Mouse (Mus musculus): ENCODE data around the gene Alg14. TPM values are rescaled to one million over a fixed set of nuclear protein-coding genes. Genes with fewer than 3 reads are reported as not detected.

Gene Alg14
- total and polyA plus RNA-seq, 3 experiments: 6.0 to 10.2 (median 6.3) TPM

DNA sequence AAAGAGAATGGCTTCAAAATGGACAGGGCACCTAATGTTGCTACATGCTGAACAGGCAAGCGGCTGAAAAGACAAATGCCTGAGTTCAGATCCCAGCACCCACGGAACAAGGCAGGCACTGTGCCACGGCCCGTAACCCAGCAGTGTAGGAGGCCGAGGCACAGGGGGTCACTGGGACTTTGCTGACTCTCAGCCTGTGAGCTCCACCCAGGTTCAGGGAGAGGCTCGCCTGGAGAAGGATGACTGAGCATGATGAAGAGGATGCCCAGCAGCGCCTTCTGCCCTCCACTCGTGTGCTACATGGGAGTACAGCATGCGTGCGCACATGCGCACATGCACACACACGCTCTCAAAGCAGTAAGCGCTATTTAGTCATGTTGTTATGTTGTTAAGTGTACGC is 11.9 kb upstream of the Alg14 start:
- Histone ChIP-seq H3K36me3 (replicated peaks in 1 of 2; ENCODE audit: control insufficient read depth in 1 of 2, insufficient read depth in 1 of 2, low read length in 1 of 2) (no peaks in the 10 kb centered on the region), H3K27ac (ENCODE audit: insufficient read depth, low read depth) (no peak overlapping the region), H3K9ac (ENCODE audit: insufficient read depth, low read depth) (no peak overlapping the region), H3K4me1 (ENCODE audit: control insufficient read depth in 1 of 2, insufficient read depth in 2 of 2) (no peaks in the 10 kb centered on the region), H3K9me3 (replicated peaks; ENCODE audit: low read length) (no peaks in the 10 kb centered on the region), H3K79me2 (replicated peaks; ENCODE audit: control insufficient read depth, extremely low read depth, insufficient read depth, poor library complexity, severe bottlenecking) (no peaks in the 10 kb centered on the region), H3K4me2 (ENCODE audit: insufficient read depth, low read depth, poor library complexity, severe bottlenecking) (no peak overlapping the region), H3K4me3 (replicated peaks in 1 of 3; ENCODE audit: low read depth in 2 of 3, low read length in 2 of 3, poor library complexity in 1 of 3) (no peak overlapping the region), H3K27me3 (replicated peaks) (no peaks in the 10 kb centered on the region)
- dilution Hi-C loops (cut with MboI; ENCODE audit: extremely low pct_ligation_motif_present, extremely low pct_unique_long_range_greater_than_20kb, low sequenced_read_pairs) (no loop called here), in situ Hi-C loops (cut with MboI; ENCODE audit: low pct_ligation_motif_present, low pct_unique_long_range_greater_than_20kb, low sequenced_read_pairs) (no loop called here)
- TF ChIP-seq RAD21 (IDR thresholded peaks at IDR 0.05; ENCODE audit: low read depth, low read length): no peak
- TF ChIP-seq JUND (conservative IDR thresholded peaks at IDR 0.05; ENCODE audit: low read depth, low read length): no peak
- no peak for DNase-seq (ENCODE audit: extremely low read depth)

DNA sequence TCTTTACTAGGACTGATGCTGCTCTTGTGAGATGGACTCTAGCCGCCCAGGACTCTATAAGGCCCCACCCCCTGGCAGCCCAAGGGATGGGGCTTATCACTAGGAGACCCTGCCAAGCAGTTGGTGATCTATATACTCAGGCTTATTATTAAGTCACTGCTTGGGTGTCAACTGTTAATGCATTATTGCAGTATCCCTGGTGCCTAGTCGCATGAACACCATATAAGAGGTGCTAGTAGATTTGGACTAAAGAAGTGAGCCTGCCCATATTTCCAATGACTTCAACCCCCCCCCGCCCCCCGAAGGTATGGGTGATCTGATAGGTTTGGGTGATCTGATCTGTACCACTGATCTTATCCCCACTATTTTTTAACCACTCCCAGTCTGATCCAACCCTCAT is 8.6 kb upstream of the Alg14 start, which contains the start of gene Tmem56:
Gene Tmem56 (minus strand): TSS at position 101 of the 400 bp plus-strand sequence.
- dilution Hi-C loops (cut with MboI; ENCODE audit: extremely low pct_ligation_motif_present, extremely low pct_unique_long_range_greater_than_20kb, low sequenced_read_pairs) (no loop called here), in situ Hi-C loops (cut with MboI; ENCODE audit: low pct_ligation_motif_present, low pct_unique_long_range_greater_than_20kb, low sequenced_read_pairs) (no loop called here)

DNA sequence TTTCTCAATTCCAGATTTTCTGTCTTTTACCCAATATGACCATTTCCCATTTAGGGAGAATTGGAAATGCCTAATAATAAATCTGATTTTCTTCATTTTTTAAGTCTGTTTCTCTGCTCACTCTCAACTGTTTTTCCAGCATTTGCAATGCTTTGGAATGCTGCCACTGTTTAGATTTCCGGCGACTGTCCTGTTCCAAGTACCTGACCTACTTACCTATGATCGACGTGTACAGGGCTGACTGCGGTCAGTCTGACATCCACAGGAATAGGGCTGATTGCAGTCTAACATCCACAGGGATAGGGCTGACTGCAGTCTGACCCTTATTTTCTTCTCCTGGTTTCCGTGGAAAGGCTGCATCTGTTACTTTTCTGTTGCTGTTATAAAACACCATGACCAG is 6.4 kb upstream of the Alg14 start:
- in situ Hi-C loops (cut with MboI; ENCODE audit: low pct_ligation_motif_present, low pct_unique_long_range_greater_than_20kb, low sequenced_read_pairs): no loop called here
- no peak overlapping the region for H3K4me3 ChIP-seq (replicated peaks in 1 of 3; ENCODE audit: low read depth in 2 of 3, low read length in 2 of 3, poor library complexity in 1 of 3)
- no peaks in the 10 kb centered on the region for H3K36me3 ChIP-seq (replicated peaks in 1 of 2; ENCODE audit: control insufficient read depth in 1 of 2, insufficient read depth in 1 of 2, low read length in 1 of 2)
- H3K27ac ChIP-seq (ENCODE audit: insufficient read depth, low read depth): no peak overlapping the region
- dilution Hi-C loops (cut with MboI; ENCODE audit: extremely low pct_ligation_motif_present, extremely low pct_unique_long_range_greater_than_20kb, low sequenced_read_pairs): no loop called here
- TF ChIP-seq KAT2A (IDR thresholded peaks at IDR 0.05; ENCODE audit: insufficient replicate concordance, low read length): no peak
- no peak for TF ChIP-seq CHD1 (IDR thresholded peaks at IDR 0.05; ENCODE audit: low read depth, low read length)
- TF ChIP-seq MEF2A (IDR thresholded peaks at IDR 0.05; ENCODE audit: borderline replicate concordance, low read depth, low read length): no peak
- TF ChIP-seq BHLHE40 (IDR thresholded peaks at IDR 0.05; ENCODE audit: low read depth, low read length): no peak
- no peak for TF ChIP-seq MAX (IDR thresholded peaks at IDR 0.05; ENCODE audit: low read length)
- TF ChIP-seq POLR2AphosphoS2 (IDR thresholded peaks at IDR 0.05; ENCODE audit: low read depth, low read length): no peak
- no peak for TF ChIP-seq ELF1 (IDR thresholded peaks at IDR 0.05; ENCODE audit: low read depth, low read length)
- no peak for TF ChIP-seq ETS1 (conservative IDR thresholded peaks at IDR 0.05; ENCODE audit: low read depth, low read length)
- TF ChIP-seq ZC3H11A (IDR thresholded peaks at IDR 0.05; ENCODE audit: low read depth, low read length): no peak
- TF ChIP-seq MYC (IDR thresholded peaks at IDR 0.05; ENCODE audit: low read depth, low read length): no peak
- TF ChIP-seq NRF1 (IDR thresholded peaks at IDR 0.05; ENCODE audit: low read depth, low read length): no peak
- TF ChIP-seq MAZ (IDR thresholded peaks at IDR 0.05; ENCODE audit: low read depth, low read length): no peak
- TF ChIP-seq JUN (IDR thresholded peaks at IDR 0.05; ENCODE audit: insufficient read depth, low read depth, low read length): no peak
- no peak for TF ChIP-seq TBP (conservative IDR thresholded peaks at IDR 0.05; ENCODE audit: low read depth, low read length)
- no peak for TF ChIP-seq ZMIZ1 (IDR thresholded peaks at IDR 0.05; ENCODE audit: low read depth, low read length)
- TF ChIP-seq POLR2A (IDR thresholded peaks at IDR 0.05; ENCODE audit: low read depth, low read length): no peak
- TF ChIP-seq EP300 (IDR thresholded peaks at IDR 0.05; ENCODE audit: low read length): no peak
- no peak for TF ChIP-seq RAD21 (IDR thresholded peaks at IDR 0.05; ENCODE audit: low read depth, low read length)
- DNase-seq (ENCODE audit: extremely low read depth): no peak
- H3K9me3 ChIP-seq (replicated peaks; ENCODE audit: low read length): no peaks in the 10 kb centered on the region
- no peaks in the 10 kb centered on the region for H3K79me2 ChIP-seq (replicated peaks; ENCODE audit: control insufficient read depth, extremely low read depth, insufficient read depth, poor library complexity, severe bottlenecking)
- H3K27me3 ChIP-seq (replicated peaks): no peaks in the 10 kb centered on the region
- H3K9ac ChIP-seq (ENCODE audit: insufficient read depth, low read depth): no peak overlapping the region
- no peaks in the 10 kb centered on the region; a peak in 1 of 4 replicates for H3K4me1 ChIP-seq (ENCODE audit: control insufficient read depth in 1 of 2, insufficient read depth in 2 of 2)
- H3K4me2 ChIP-seq (ENCODE audit: insufficient read depth, low read depth, poor library complexity, severe bottlenecking): no peak overlapping the region

More for the DNA sequence above, 8.6 kb upstream of the Alg14 start, which contains the start of gene Tmem56:
- H3K4me1 ChIP-seq (ENCODE audit: control insufficient read depth in 1 of 2, insufficient read depth in 2 of 2): no peaks in the 10 kb centered on the region
- no peak for TF ChIP-seq ZKSCAN1 (IDR thresholded peaks at IDR 0.05; ENCODE audit: borderline replicate concordance, low read depth, low read length)
- TF ChIP-seq MAX (IDR thresholded peaks at IDR 0.05; ENCODE audit: low read length): no peak
- TF ChIP-seq CTCF (conservative IDR thresholded peaks at IDR 0.05 in 1 of 2, IDR thresholded peaks at IDR 0.05 in 1 of 2; ENCODE audit: low read depth in 2 of 2, low read length in 2 of 2): no peak
- no peak for TF ChIP-seq ELF1 (IDR thresholded peaks at IDR 0.05; ENCODE audit: low read depth, low read length)
- no peak for TF ChIP-seq ETS1 (conservative IDR thresholded peaks at IDR 0.05; ENCODE audit: low read depth, low read length)
- no peak for TF ChIP-seq RCOR1 (conservative IDR thresholded peaks at IDR 0.05; ENCODE audit: low read depth, low read length)
- TF ChIP-seq ZMIZ1 (IDR thresholded peaks at IDR 0.05; ENCODE audit: low read depth, low read length): no peak
- TF ChIP-seq POLR2AphosphoS2 (IDR thresholded peaks at IDR 0.05; ENCODE audit: low read depth, low read length): no peak
- no peak for TF ChIP-seq UBTF (IDR thresholded peaks at IDR 0.05; ENCODE audit: low read depth, low read length)
- TF ChIP-seq GABPA (IDR thresholded peaks at IDR 0.05; ENCODE audit: insufficient replicate concordance, low read depth, low read length): no peak
- H3K27ac ChIP-seq (ENCODE audit: insufficient read depth, low read depth): no peak within 1 kb of the TSS
- H3K36me3 ChIP-seq (replicated peaks in 1 of 2; ENCODE audit: control insufficient read depth in 1 of 2, insufficient read depth in 1 of 2, low read length in 1 of 2): no peaks in the 10 kb centered on the region
- H3K79me2 ChIP-seq (replicated peaks; ENCODE audit: control insufficient read depth, extremely low read depth, insufficient read depth, poor library complexity, severe bottlenecking): no peaks in the 10 kb centered on the region
- no peaks in the 10 kb centered on the region for H3K27me3 ChIP-seq (replicated peaks)
- no peak for DNase-seq (ENCODE audit: extremely low read depth)
- H3K9me3 ChIP-seq (replicated peaks; ENCODE audit: low read length): no peaks in the 10 kb centered on the region
- no peak within 1 kb of the TSS for H3K4me3 ChIP-seq (replicated peaks in 1 of 3; ENCODE audit: low read depth in 2 of 3, low read length in 2 of 3, poor library complexity in 1 of 3)
- no peak within 1 kb of the TSS for H3K9ac ChIP-seq (ENCODE audit: insufficient read depth, low read depth)
- no peak within 1 kb of the TSS for H3K4me2 ChIP-seq (ENCODE audit: insufficient read depth, low read depth, poor library complexity, severe bottlenecking)
